Mouse (Mus musculus): ENCODE results near the gene Tbc1d30.

GRCm38 (mm10) chr10:121263520-121264203 lies 87.4 kb downstream of the Tbc1d30 start:
- no peak for TF ChIP-seq CTCF (IDR thresholded peaks at IDR 0.05; ENCODE audit: low read depth)
- no peak for TF ChIP-seq EP300 (IDR thresholded peaks at IDR 0.05; ENCODE audit: low read depth)
